Mouse (Mus musculus): ENCODE measurements at regions not wholly inside any gene's neighbourhood (a gene's known extent, or its start where the extent isn't known, plus 50 kb on each side); places are given as distances from the start of the nearest gene placed in this dataset.

DNA sequence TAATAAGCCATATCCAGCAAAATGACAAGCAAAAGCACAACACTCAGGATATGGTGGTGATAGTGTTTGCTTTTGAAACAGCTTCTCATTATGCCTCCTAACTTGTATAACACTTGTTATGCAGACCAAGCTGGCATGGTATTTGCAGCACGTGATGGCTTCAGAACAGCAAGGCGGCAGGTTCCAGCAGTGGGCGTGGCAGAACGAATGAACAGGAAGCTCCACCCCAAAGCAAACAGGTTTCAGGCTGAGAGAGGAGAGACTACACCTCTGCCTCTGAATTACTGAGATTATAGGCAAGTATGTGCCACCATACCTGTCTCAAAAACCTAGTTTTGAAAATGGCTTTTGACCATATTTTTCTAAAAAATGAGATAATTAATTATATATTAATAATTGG lies 145.2 kb downstream of the Tmsb4x start:
- TF ChIP-seq CTCF (conservative IDR thresholded peaks at IDR 0.05; ENCODE audit: low read length) (no peak), NANOG (IDR thresholded peaks at IDR 0.05; ENCODE audit: borderline replicate concordance, low read length) (no peak)
